Mouse (Mus musculus): ENCODE data around the gene Emc9. TPM values are rescaled to one million over a fixed set of nuclear protein-coding genes. Genes with fewer than 3 reads are reported as not detected.

Emc9 gene
- polyA plus RNA-seq (2012; rRNA removed) (6.6 and 6.9 TPM in 2 replicates), polyA plus RNA-seq (2014; fragmentation: Nextera tagmentation; extraction: Ambion mirVana) (6.5 and 7.0 TPM in 2 replicates)

GRCm38 (mm10) chr14:55584702-55585565 is at the start of gene Emc9:
Gene Emc9, minus strand, starts transcription at chr14:55585302.
- TF ChIP-seq POLR2A (IDR thresholded peaks at IDR 0.05; ENCODE audit: borderline replicate concordance, extremely low read depth, insufficient read depth, insufficient read length), result no peak
- Histone ChIP-seq H3K27ac (replicated peaks; ENCODE audit: low read depth, low read length) (no peak within 1 kb of the TSS), H3K27me3 (ENCODE audit: control insufficient read depth, insufficient read depth, low read length) (no peaks in the 10 kb centered on the region), H3K4me3 (replicated peaks; ENCODE audit: low read length) (peak within 1 kb of the TSS; percentile 43), H3K36me3 (ENCODE audit: control insufficient read depth, insufficient read depth, low read length) (peaks cover 40% of the 10 kb centered on the region), H3K4me2 (replicated peaks; ENCODE audit: low read depth, low read length, severe bottlenecking) (peak within 1 kb of the TSS; percentile 54), H3K9ac (ENCODE audit: low read depth, low read length, severe bottlenecking) (peak within 1 kb of the TSS; percentile 48), H3K4me1 (ENCODE audit: control insufficient read depth, insufficient read depth, low read length) (peaks cover 3% of the 10 kb centered on the region), H3K9me3 (ENCODE audit: control insufficient read depth, low read length) (no peaks in the 10 kb centered on the region)
- ATAC-seq (ENCODE audit: low FRiP score, low read depth), result peak; percentile 66
- 3% methylated on average over 35 of the region's 43 CpGs for WGBS
- no peak for DNase-seq (ENCODE audit: low spot score)

DNA sequence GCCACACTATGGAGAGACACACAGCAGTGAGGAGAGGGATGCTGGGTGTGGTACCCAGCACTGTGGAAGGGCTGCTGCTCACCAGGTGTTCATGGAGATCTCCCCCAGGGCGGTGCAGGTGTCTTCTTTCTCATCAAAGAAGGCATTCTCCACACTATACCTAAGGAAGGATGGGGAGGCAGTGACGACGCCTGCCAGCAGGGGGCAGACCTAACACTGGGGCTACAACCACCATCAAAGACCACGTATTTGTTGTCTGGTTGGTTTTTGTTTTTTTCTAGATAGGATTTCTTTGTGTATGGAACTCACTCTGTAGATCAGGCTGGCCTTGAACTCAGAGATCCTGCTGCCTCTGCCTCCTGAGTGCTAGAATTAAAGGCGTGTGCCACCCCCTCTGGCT is 44.2 kb upstream of the Emc9 start:
- no peak for TF ChIP-seq POLR2A (IDR thresholded peaks at IDR 0.05; ENCODE audit: borderline replicate concordance, extremely low read depth, insufficient read depth, insufficient read length)
- Histone ChIP-seq H3K36me3 (ENCODE audit: control insufficient read depth, insufficient read depth, low read length) (peaks cover 98% of the 10 kb centered on the region), H3K27me3 (ENCODE audit: control insufficient read depth, insufficient read depth, low read length) (no peaks in the 10 kb centered on the region), H3K4me2 (replicated peaks; ENCODE audit: low read depth, low read length, severe bottlenecking) (no peak overlapping the region), H3K4me1 (ENCODE audit: control insufficient read depth, insufficient read depth, low read length) (no peaks in the 10 kb centered on the region; the same call in 1 of the 2 replicates), H3K9ac (ENCODE audit: low read depth, low read length, severe bottlenecking) (no peak overlapping the region), H3K4me3 (replicated peaks; ENCODE audit: low read length) (no peak overlapping the region), H3K27ac (replicated peaks; ENCODE audit: low read depth, low read length) (no peak overlapping the region), H3K9me3 (ENCODE audit: control insufficient read depth, low read length) (no peaks in the 10 kb centered on the region)
- DNase-seq (ENCODE audit: low spot score) (no peak), ATAC-seq (ENCODE audit: low FRiP score, low read depth) (no peak)
- 57% methylated on average over 5 of the region's 5 CpGs for WGBS

DNA sequence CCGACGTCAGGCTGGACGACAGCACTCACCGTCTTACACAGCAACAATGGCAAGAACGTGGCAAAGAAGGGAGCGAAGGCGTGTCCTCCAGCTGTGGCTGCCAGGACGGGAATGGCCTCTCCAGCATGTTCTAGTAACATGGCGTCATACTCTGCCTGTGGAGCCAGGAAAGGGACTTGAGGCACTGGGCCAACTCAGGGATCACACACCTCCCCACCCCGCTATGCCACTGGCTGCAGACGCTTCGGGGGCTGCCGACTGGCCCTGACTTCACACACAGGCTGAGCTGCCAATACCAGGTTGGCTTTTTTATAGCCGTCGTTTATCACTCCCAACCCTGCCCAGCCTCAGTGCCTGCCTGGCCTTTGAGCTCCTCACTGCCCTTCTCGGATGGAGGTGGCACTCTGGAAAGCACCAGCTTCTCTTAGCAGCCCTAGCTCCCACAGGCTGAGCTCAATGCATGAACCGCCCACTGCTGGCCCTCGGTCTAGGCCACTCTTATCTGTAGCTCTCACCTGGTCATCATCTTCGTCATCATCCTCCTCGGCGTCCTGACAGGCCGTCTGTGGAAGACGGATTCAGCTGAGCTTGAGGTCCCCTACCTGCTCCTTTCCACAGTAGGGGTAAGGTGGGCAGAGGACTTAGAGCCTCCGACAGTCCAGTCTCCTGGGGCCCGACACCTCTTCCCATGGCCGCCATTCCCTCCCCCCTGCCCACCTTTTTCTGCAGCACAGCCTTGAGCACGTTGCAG is 43.1 kb upstream of the Emc9 start:
- no peak for ATAC-seq (ENCODE audit: low FRiP score, low read depth)
- no peak overlapping the region for H3K9ac ChIP-seq (ENCODE audit: low read depth, low read length, severe bottlenecking)

DNA sequence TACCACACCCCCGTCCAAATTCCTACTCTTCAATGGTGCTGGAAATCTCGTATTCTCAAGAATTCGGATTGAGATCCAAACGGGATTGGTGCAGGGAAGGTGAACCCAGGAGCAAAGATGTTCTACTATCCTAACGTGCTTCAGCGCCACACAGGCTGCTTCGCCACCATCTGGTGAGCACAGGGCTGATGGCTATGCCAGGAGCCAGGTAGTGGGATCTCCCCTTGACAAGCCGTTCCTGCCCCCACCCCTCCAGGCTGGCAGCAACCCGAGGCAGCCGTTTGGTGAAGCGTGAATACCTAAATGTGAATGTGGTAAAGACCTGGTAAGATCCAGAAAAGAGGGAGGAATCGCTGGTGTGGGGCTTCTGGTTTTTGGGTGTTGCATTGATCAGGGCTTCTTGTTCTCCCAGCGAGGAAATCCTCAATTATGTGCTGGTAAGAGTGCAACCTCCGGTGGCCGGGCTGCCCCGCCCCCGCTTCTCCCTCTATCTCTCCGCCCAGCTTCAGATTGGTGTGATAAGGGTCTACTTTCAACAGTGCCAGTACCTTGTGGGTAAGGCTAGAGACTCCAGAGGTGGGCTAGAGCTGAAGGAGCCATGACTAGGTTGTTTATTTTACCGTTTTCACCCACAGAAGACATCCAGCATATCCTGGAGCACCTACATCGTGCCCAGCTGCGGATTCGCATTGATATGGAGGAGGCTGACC is 33.5 kb upstream of the Emc9 start:
- Histone ChIP-seq H3K27ac (replicated peaks; ENCODE audit: low read depth, low read length) (no peak overlapping the region), H3K4me2 (replicated peaks; ENCODE audit: low read depth, low read length, severe bottlenecking) (peak overlapping the region; percentile 39), H3K4me3 (replicated peaks; ENCODE audit: low read length) (peak overlapping the region; percentile 21)

More for the DNA sequence above, 43.1 kb upstream of the Emc9 start:
- DNase-seq (ENCODE audit: low spot score), result no peak
- Histone ChIP-seq H3K27me3 (ENCODE audit: control insufficient read depth, insufficient read depth, low read length) (no peaks in the 10 kb centered on the region), H3K4me1 (ENCODE audit: control insufficient read depth, insufficient read depth, low read length) (no peaks in the 10 kb centered on the region), H3K27ac (replicated peaks; ENCODE audit: low read depth, low read length) (no peak overlapping the region), H3K4me3 (replicated peaks; ENCODE audit: low read length) (no peak overlapping the region), H3K9me3 (ENCODE audit: control insufficient read depth, low read length) (no peaks in the 10 kb centered on the region), H3K36me3 (ENCODE audit: control insufficient read depth, insufficient read depth, low read length) (peaks cover 96% of the 10 kb centered on the region), H3K4me2 (replicated peaks; ENCODE audit: low read depth, low read length, severe bottlenecking) (no peak overlapping the region)
- 79% methylated on average over 27 of the region's 27 CpGs for WGBS
- TF ChIP-seq POLR2A (IDR thresholded peaks at IDR 0.05; ENCODE audit: borderline replicate concordance, extremely low read depth, insufficient read depth, insufficient read length), result no peak

More for the DNA sequence above, 33.5 kb upstream of the Emc9 start:
- no peaks in the 10 kb centered on the region; the same call in 1 of the 2 replicates for H3K4me1 ChIP-seq (ENCODE audit: control insufficient read depth, insufficient read depth, low read length)
- whole genome bisulfite sequencing, result 43% methylated on average over 22 of the region's 22 CpGs
- TF ChIP-seq POLR2A (IDR thresholded peaks at IDR 0.05; ENCODE audit: borderline replicate concordance, extremely low read depth, insufficient read depth, insufficient read length), result no peak
- ATAC-seq (ENCODE audit: low FRiP score, low read depth), result no peak
- peaks cover under 1% of the 10 kb centered on the region; the same call in 1 of the 2 replicates for H3K36me3 ChIP-seq (ENCODE audit: control insufficient read depth, insufficient read depth, low read length)
- H3K27me3 ChIP-seq (ENCODE audit: control insufficient read depth, insufficient read depth, low read length), result no peaks in the 10 kb centered on the region
- no peaks in the 10 kb centered on the region for H3K9me3 ChIP-seq (ENCODE audit: control insufficient read depth, low read length)
- no peak for DNase-seq (ENCODE audit: low spot score)
- H3K9ac ChIP-seq (ENCODE audit: low read depth, low read length, severe bottlenecking), result 0 out of 2 replicates have a peak overlapping the region, but pooled peaks have one; percentile 12

Measured in limb, embryonic 14.5 days (tissue).